Mouse (Mus musculus): Measurements from ENCODE around the gene Timm17b. TPM values are rescaled to one million over a fixed set of nuclear protein-coding genes. Genes with fewer than 3 reads are reported as not detected.
"Not testable (repeated sequence)": the region's sequence is repeated elsewhere in the genome, so short reads cannot be mapped to it uniquely, and the experiment has no call there.

Timm17b gene
- polyA plus RNA-seq, 1 experiment from 2014 or later, result 150 TPM

- ATAC-seq (replicated peaks; ENCODE audit: low FRiP score, low TSS enrichment, low read depth), result no peak
- H3K9me3 ChIP-seq (ENCODE audit: control insufficient read depth, low read length), result no peaks in the 10 kb centered on the region
- no peak within 1 kb of the TSS for H3K4me3 ChIP-seq (ENCODE audit: low read depth, low read length)
- H3K4me1 ChIP-seq (replicated peaks; ENCODE audit: control insufficient read depth, insufficient read depth, low read length), result no peaks in the 10 kb centered on the region
- no peak within 1 kb of the TSS for H3K27ac ChIP-seq (ENCODE audit: low read depth)
- no peak for DNase-seq (ENCODE audit: low spot score)
- 82% methylated on average over 5 of the region's 5 CpGs for WGBS
- H3K4me2 ChIP-seq (ENCODE audit: low read length), result no peak within 1 kb of the TSS
- no peak within 1 kb of the TSS for H3K9ac ChIP-seq (ENCODE audit: low read length)
- no peaks in the 10 kb centered on the region for H3K27me3 ChIP-seq (replicated peaks; ENCODE audit: control insufficient read depth, insufficient read depth, low read length)
- no peaks in the 10 kb centered on the region for H3K36me3 ChIP-seq (ENCODE audit: control insufficient read depth, insufficient read depth, low read length)
Observed at GRCm38 (mm10) chrX:7907735-7908134, 8.6 kb downstream of the Timm17b start, which contains the start of gene Gm10491. Gene Gm10491, minus strand, starts transcription at chrX:7907835.

GRCm38 (mm10) chrX:7909242-7909641 lies 10.1 kb downstream of the Timm17b start, which contains the start of gene Gm10490:
Gene Gm10490, plus strand, starts transcription at chrX:7909542.
- not testable (repeated sequence) for H3K9ac ChIP-seq (ENCODE audit: low read length); H3K36me3 ChIP-seq (ENCODE audit: control insufficient read depth, insufficient read depth, low read length); H3K4me2 ChIP-seq (ENCODE audit: low read length); ATAC-seq (replicated peaks; ENCODE audit: low FRiP score, low TSS enrichment, low read depth); H3K4me1 ChIP-seq (replicated peaks; ENCODE audit: control insufficient read depth, insufficient read depth, low read length); H3K4me3 ChIP-seq (ENCODE audit: low read depth, low read length); DNase-seq (ENCODE audit: low spot score); H3K27me3 ChIP-seq (replicated peaks; ENCODE audit: control insufficient read depth, insufficient read depth, low read length); H3K27ac ChIP-seq (ENCODE audit: low read depth); H3K9me3 ChIP-seq (ENCODE audit: control insufficient read depth, low read length)
- 89% methylated on average over 4 of the region's 4 CpGs for whole genome bisulfite sequencing

- no peak for DNase-seq (ENCODE audit: low spot score)
- Histone ChIP-seq H3K9me3 (ENCODE audit: control insufficient read depth, low read length) (no peaks in the 10 kb centered on the region), H3K4me3 (ENCODE audit: low read depth, low read length) (no peak overlapping the region)
Observed at GRCm38 (mm10) chrX:7910473-7910872, 11.3 kb downstream of the Timm17b start.

GRCm38 (mm10) chrX:7915669-7916068 lies 16.5 kb downstream of the Timm17b start:
- not testable (repeated sequence) for DNase-seq (ENCODE audit: low spot score)
- WGBS, result 24% methylated on average over 3 of the region's 3 CpGs

More at GRCm38 (mm10) chrX:7910473-7910872, 11.3 kb downstream of the Timm17b start:
- no peak for ATAC-seq (replicated peaks; ENCODE audit: low FRiP score, low TSS enrichment, low read depth)
- Histone ChIP-seq H3K4me1 (replicated peaks; ENCODE audit: control insufficient read depth, insufficient read depth, low read length) (no peaks in the 10 kb centered on the region), H3K27me3 (replicated peaks; ENCODE audit: control insufficient read depth, insufficient read depth, low read length) (no peaks in the 10 kb centered on the region), H3K9ac (ENCODE audit: low read length) (no peak overlapping the region), H3K4me2 (ENCODE audit: low read length) (no peak overlapping the region), H3K36me3 (ENCODE audit: control insufficient read depth, insufficient read depth, low read length) (no peaks in the 10 kb centered on the region), H3K27ac (ENCODE audit: low read depth) (no peak overlapping the region)
- 53% methylated on average over 5 of the region's 6 CpGs for WGBS

GRCm38 (mm10) chrX:7917960-7918359 lies 18.8 kb downstream of the Timm17b start:
- not testable (repeated sequence) for H3K27ac ChIP-seq (ENCODE audit: low read depth); H3K9ac ChIP-seq (ENCODE audit: low read length); H3K4me2 ChIP-seq (ENCODE audit: low read length); H3K4me3 ChIP-seq (ENCODE audit: low read depth, low read length); DNase-seq (ENCODE audit: low spot score); H3K9me3 ChIP-seq (ENCODE audit: control insufficient read depth, low read length); ATAC-seq (replicated peaks; ENCODE audit: low FRiP score, low TSS enrichment, low read depth); H3K4me1 ChIP-seq (replicated peaks; ENCODE audit: control insufficient read depth, insufficient read depth, low read length); H3K36me3 ChIP-seq (ENCODE audit: control insufficient read depth, insufficient read depth, low read length)
- H3K27me3 ChIP-seq (replicated peaks; ENCODE audit: control insufficient read depth, insufficient read depth, low read length), result peaks cover 34% of the 10 kb centered on the region
- WGBS, result 72% methylated on average over 6 of the region's 6 CpGs

More at GRCm38 (mm10) chrX:7915669-7916068, 16.5 kb downstream of the Timm17b start:
- H3K9ac ChIP-seq (ENCODE audit: low read length); H3K9me3 ChIP-seq (ENCODE audit: control insufficient read depth, low read length); H3K36me3 ChIP-seq (ENCODE audit: control insufficient read depth, insufficient read depth, low read length); H3K4me3 ChIP-seq (ENCODE audit: low read depth, low read length); ATAC-seq (replicated peaks; ENCODE audit: low FRiP score, low TSS enrichment, low read depth); H3K27ac ChIP-seq (ENCODE audit: low read depth); H3K4me2 ChIP-seq (ENCODE audit: low read length); H3K4me1 ChIP-seq (replicated peaks; ENCODE audit: control insufficient read depth, insufficient read depth, low read length): not testable (repeated sequence)
- H3K27me3 ChIP-seq (replicated peaks; ENCODE audit: control insufficient read depth, insufficient read depth, low read length), result peaks cover 11% of the 10 kb centered on the region

GRCm38 (mm10) chrX:7919601-7920383 lies 20.6 kb downstream of the Timm17b start, which contains the start of gene Pcsk1n:
Gene Pcsk1n, plus strand, starts transcription at chrX:7919822.
- ATAC-seq (replicated peaks; ENCODE audit: low FRiP score, low TSS enrichment, low read depth) (no peak), DNase-seq (ENCODE audit: low spot score) (no peak)
- H3K27me3 ChIP-seq (replicated peaks; ENCODE audit: control insufficient read depth, insufficient read depth, low read length), result peaks cover 51% of the 10 kb centered on the region
- H3K9ac ChIP-seq (ENCODE audit: low read length), result no peak within 1 kb of the TSS
- H3K36me3 ChIP-seq (ENCODE audit: control insufficient read depth, insufficient read depth, low read length), result no peaks in the 10 kb centered on the region
- H3K27ac ChIP-seq (ENCODE audit: low read depth), result no peak within 1 kb of the TSS
- H3K9me3 ChIP-seq (ENCODE audit: control insufficient read depth, low read length), result no peaks in the 10 kb centered on the region
- 19% methylated on average over 33 of the region's 40 CpGs for WGBS
- H3K4me3 ChIP-seq (ENCODE audit: low read depth, low read length), result 0 out of 2 replicates have a peak within 1 kb of the TSS, but pooled peaks have one; percentile 18
- H3K4me2 ChIP-seq (ENCODE audit: low read length), result peak within 1 kb of the TSS; percentile 32; the same call in 1 of the 2 replicates
- H3K4me1 ChIP-seq (replicated peaks; ENCODE audit: control insufficient read depth, insufficient read depth, low read length), result no peaks in the 10 kb centered on the region

GRCm38 (mm10) chrX:7922032-7922431 lies 22.9 kb downstream of the Timm17b start:
- DNase-seq (ENCODE audit: low spot score), result no peak

GRCm38 (mm10) chrX:7926266-7926665 lies 27.1 kb downstream of the Timm17b start:
- Histone ChIP-seq H3K9me3 (ENCODE audit: control insufficient read depth, low read length) (no peaks in the 10 kb centered on the region), H3K27me3 (replicated peaks; ENCODE audit: control insufficient read depth, insufficient read depth, low read length) (peaks cover 56% of the 10 kb centered on the region), H3K4me1 (replicated peaks; ENCODE audit: control insufficient read depth, insufficient read depth, low read length) (no peaks in the 10 kb centered on the region), H3K4me3 (ENCODE audit: low read depth, low read length) (no peak overlapping the region), H3K36me3 (ENCODE audit: control insufficient read depth, insufficient read depth, low read length) (no peaks in the 10 kb centered on the region; the same call in 1 of the 2 replicates), H3K27ac (ENCODE audit: low read depth) (no peak overlapping the region), H3K4me2 (ENCODE audit: low read length) (no peak overlapping the region), H3K9ac (ENCODE audit: low read length) (no peak overlapping the region)
- WGBS, result 67% methylated on average over 6 of the region's 6 CpGs
- ATAC-seq (replicated peaks; ENCODE audit: low FRiP score, low TSS enrichment, low read depth), result no peak
- no peak for DNase-seq (ENCODE audit: low spot score)

More at GRCm38 (mm10) chrX:7922032-7922431, 22.9 kb downstream of the Timm17b start:
- Histone ChIP-seq H3K9ac (ENCODE audit: low read length) (no peak overlapping the region), H3K36me3 (ENCODE audit: control insufficient read depth, insufficient read depth, low read length) (no peaks in the 10 kb centered on the region), H3K27me3 (replicated peaks; ENCODE audit: control insufficient read depth, insufficient read depth, low read length) (peaks cover 62% of the 10 kb centered on the region), H3K4me3 (ENCODE audit: low read depth, low read length) (peak overlapping the region; percentile 9; the same call in 1 of the 2 replicates), H3K4me2 (ENCODE audit: low read length) (peak overlapping the region; percentile 34), H3K9me3 (ENCODE audit: control insufficient read depth, low read length) (no peaks in the 10 kb centered on the region), H3K4me1 (replicated peaks; ENCODE audit: control insufficient read depth, insufficient read depth, low read length) (no peaks in the 10 kb centered on the region), H3K27ac (ENCODE audit: low read depth) (no peak overlapping the region)
- ATAC-seq (replicated peaks; ENCODE audit: low FRiP score, low TSS enrichment, low read depth), result no peak
- 8% methylated on average over 32 of the region's 48 CpGs for WGBS
